Mouse (Mus musculus) left cerebral cortex, adult 18-20 months (tissue): ENCODE results near the gene Olfr1183. TPM values are rescaled to one million over a fixed set of nuclear protein-coding genes. Genes with fewer than 3 reads are reported as not detected.
"Not testable (repeated sequence)": the region's sequence is repeated elsewhere in the genome, so short reads cannot be mapped to it uniquely, and the experiment has no call there.

ENCODE experiments used
- DNase-seq, 2 experiments: peaks; one replicate each; pipeline ENCODE4 v3.0.0; 2021 to 2022; ENCODE audit warnings: low spot score in 2 of 2, mixed read lengths in 1 of 2
- long read RNA-seq, 2 experiments: library from polyadenylated mRNA; stranded (forward); transcript quantifications; one replicate each; pipeline ENCODE4 v2.0.0; 2021
- total RNA-seq, 2 experiments: library from RNA; stranded (reverse); gene quantifications; 2 replicates each; pipeline ENCODE4 v1.2.3; 2021

Gene Olfr1183
- total RNA-seq, result not detected
- long read RNA-seq, experiment 1, result 0 reads
- long read RNA-seq, experiment 2, result 0 reads

DNA sequence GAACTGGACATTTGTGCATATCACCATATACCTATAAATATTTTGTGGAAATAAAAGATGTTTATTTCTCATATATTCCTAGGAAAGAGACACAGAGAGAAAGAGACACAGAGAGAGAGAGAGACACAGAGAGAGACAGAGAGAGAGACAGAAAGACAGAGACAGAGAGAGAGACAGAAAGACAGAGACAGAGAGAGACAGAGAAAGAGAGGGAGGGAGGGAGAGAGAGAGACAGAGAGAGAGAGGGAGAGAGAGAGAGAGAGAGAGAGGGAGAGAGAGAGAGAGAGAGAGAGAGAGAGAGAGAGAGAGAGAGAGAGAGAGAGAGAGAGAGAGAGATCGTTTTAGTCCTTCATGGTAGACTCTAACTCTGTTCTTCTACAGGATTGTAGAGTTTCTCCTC lies at the start of gene Olfr1183:
Gene Olfr1183 (plus strand): TSS at position 301 of the 400 bp plus-strand sequence.
- DNase-seq, result not testable (repeated sequence)

DNA sequence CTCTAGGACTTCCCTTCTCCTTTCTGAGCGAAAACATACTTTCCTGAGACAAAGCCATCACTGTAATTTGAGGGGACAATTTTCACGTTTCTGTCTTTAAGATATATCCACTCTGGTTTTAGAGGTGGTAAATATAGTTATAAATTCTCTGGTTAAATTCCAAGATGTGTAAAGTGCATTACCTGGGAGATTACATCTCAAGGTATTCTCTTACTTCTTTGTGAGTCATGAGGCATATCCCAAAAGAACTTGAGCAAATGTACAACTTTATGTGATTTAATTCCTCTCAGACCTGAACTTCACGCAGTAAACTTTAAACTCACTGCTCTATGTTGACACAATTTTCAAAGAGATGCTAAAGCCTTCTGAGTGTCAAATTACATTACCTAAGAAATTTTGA lies 48.3 kb upstream of the Olfr1183 start, which contains the start of gene Olfr1179:
Gene Olfr1179 (minus strand): TSS at position 101 of the 400 bp plus-strand sequence.
- DNase-seq, result no peak

DNA sequence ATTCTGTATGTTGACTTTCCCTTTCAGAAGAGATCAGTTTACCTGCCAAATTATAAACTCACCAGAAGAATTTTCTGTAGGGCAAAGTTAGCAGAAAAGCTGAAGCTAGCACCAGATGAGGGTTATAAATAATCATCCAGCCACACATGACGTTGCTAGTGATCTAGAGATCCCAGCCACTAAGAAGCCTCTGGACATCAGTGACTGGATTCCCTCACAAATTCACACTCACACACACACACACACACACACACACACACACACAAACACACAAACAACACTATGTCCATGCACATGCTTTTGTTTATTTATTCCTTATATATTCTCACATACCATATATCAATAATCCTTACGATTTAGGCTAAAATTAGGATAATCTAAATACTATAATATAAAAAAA lies 35.6 kb upstream of the Olfr1183 start, which contains the start of gene Olfr1180:
Gene Olfr1180 (minus strand): TSS at position 101 of the 400 bp plus-strand sequence.
- no peak for DNase-seq

DNA sequence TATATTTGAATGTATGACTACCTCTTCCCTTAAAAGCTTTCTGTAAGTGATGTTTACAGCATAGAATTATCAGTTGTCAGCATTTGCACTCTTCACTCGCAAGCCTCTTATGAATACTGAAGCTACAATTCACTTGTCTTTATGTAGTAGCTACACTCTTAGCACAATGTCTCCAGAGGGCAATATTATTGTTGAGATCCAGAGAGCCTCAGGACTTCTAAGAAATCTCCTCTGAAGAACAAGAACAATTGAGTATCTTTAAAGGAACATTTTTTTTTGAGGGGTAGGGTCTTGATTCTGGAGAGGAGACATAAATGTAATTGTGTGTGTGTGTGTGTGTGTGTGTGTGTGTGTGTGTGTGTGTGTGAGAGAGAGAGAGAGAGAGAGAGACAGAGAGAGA lies 28.6 kb upstream of the Olfr1183 start, which contains the start of gene Olfr1181:
Gene Olfr1181 (minus strand): TSS at position 101 of the 400 bp plus-strand sequence.
- no peak for DNase-seq

GRCm38 (mm10) chr2:88449031-88449430 lies 5.6 kb upstream of the Olfr1183 start, which contains the start of gene Gm13757:
Gm13757 (minus strand) TSS chr2:88449131.
- no peak for DNase-seq

GRCm38 (mm10) chr2:88483298-88483697 lies 28.6 kb downstream of the Olfr1183 start, which contains the start of gene Olfr1184:
Olfr1184 (plus strand) TSS chr2:88483598.
- no peak for DNase-seq

DNA sequence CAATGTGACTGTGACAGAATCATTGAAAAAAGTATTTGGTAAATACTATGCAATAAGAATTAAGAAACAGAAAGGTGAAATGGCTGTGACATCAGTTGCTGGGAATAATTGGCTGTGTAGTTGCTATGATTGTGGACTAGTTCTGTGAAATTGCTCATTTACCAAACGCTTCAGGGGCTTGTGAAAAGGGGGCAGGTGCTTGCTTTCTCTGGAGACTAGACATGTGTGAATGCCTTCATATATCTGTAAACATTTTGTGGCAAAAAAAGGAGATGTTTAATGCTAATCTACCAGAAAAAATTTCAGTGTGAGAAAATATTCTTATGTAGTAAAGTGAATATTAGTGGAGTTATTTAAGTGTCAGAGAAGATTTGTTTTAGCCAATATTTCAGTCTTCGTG lies 38.4 kb downstream of the Olfr1183 start, which contains the start of gene Olfr1185-ps1:
Gene Olfr1185-ps1 (plus strand): TSS at position 301 of the 400 bp plus-strand sequence.
- no peak for DNase-seq

DNA sequence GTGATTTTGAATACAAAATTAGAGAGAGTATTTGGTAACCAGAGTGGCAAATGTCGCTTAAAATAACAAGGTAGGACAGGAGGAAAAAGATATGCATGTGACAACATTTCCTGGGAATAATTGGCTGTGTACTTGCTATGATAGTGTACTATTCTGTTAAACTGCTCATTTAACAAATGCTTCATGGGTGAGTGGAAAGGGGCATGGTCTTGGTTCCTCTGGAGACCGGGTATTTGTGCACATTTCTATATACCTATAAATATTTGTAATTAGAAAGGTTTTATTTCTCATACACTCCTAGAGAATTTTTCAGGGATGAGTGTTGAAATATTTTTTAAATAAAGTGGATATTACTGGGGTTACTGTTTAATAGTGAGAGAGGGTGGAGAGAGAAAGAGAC lies 63.6 kb downstream of the Olfr1183 start, which contains the start of gene Olfr1186:
Gene Olfr1186 (plus strand): TSS at position 301 of the 400 bp plus-strand sequence.
- DNase-seq, result no peak

Other genes starting within 250 kb of the Olfr1183 start
- not detected for gene Olfr1170, start 226.5 kb upstream of the Olfr1183 start, total RNA-seq
- gene Olfr1173, start 175.0 kb upstream of the Olfr1183 start, total RNA-seq, result not detected
- gene Olfr1174-ps, start 139.7 kb upstream of the Olfr1183 start, total RNA-seq, result not detected
- gene Olfr1175-ps, start 127.7 kb upstream of the Olfr1183 start, total RNA-seq, result not detected
- gene Olfr1176, start 118.1 kb upstream of the Olfr1183 start, total RNA-seq, result not detected
- not detected for gene Olfr1177-ps, start 108.4 kb upstream of the Olfr1183 start, total RNA-seq
- not detected for gene Olfr1178, start 67.8 kb upstream of the Olfr1183 start, total RNA-seq
- not detected for gene Olfr1179, start 48.4 kb upstream of the Olfr1183 start, total RNA-seq
- not detected for gene Olfr1180, start 35.7 kb upstream of the Olfr1183 start, total RNA-seq
- not detected for gene Olfr1181, start 28.7 kb upstream of the Olfr1183 start, total RNA-seq
- gene Gm13757, start 5.7 kb upstream of the Olfr1183 start, total RNA-seq, result not detected
- not detected for gene Olfr1184, start 28.7 kb downstream of the Olfr1183 start, total RNA-seq
- gene Olfr1185-ps1, start 38.5 kb downstream of the Olfr1183 start, total RNA-seq, result not detected
- not detected for gene Olfr1186, start 63.7 kb downstream of the Olfr1183 start, total RNA-seq
- gene Olfr1188, start 102.1 kb downstream of the Olfr1183 start, total RNA-seq, result not detected
- gene Olfr1189, start 131.6 kb downstream of the Olfr1183 start, total RNA-seq, result not detected
- not detected for gene Olfr1191-ps1, start 185.7 kb downstream of the Olfr1183 start, total RNA-seq
- not detected for gene Olfr1192-ps1, start 193.6 kb downstream of the Olfr1183 start, total RNA-seq
- gene Olfr1193, start 220.8 kb downstream of the Olfr1183 start, total RNA-seq, result not detected
- gene Olfr1195, start 234.3 kb downstream of the Olfr1183 start, total RNA-seq, result not detected
- not detected for gene Olfr1196, start 249.7 kb downstream of the Olfr1183 start, total RNA-seq